Mouse (Mus musculus): ENCODE results near the gene Sptssa.

Gene Sptssa

DNA sequence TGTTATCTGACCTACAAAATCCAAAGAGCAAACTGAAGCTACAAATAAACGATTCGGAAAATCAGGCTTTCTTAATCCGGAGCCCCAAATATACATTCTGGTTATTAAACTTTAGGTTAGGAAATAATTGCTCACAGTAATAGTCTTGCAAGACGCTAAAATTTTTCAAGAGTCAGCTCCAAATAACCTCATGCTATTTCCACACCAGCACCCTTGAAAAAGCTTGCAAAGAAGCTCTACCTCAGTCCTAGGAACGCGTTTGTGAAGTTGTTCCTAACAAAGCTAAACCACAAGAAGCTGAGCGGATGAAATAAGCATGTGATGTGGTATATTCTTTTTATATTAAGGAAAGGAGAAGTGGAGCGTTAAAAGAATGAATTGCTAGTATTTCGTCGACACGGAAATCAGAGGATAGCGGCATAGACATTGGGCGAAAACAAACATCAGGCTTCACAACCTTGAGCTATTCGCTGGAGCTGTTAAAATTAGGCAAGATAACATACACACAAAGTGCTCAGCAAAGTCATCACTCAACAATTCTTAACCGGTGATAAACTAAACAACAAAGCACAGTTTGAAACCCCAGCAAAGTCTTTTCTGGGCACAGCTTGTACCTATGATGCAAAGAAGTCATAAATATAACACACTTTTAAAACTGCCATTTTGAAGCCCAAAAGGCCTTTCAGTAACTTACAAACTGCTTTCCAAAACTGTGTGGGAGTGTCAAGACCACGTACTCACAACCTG is 908 bp downstream of the Sptssa start:
- DNase-seq (ENCODE audit: low spot score) = no peak

DNA sequence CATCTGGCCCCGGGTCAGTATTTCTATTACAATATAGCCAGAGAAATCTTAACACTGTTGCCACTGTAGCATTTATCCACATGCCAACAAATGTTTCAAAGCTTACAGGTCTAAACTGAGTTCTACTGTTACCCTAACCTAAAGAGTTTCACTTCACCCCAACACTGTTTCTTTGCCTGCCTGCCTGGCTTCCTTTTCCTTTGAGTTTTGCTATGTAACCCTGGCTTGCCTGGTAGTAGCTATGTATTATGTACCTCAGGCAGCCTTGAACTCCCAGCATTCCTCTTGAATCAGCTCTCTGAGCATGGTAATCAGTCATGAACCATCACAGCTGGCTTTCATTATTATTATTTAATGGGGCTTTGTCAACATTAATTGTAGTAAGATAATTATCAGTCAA is 1.6 kb downstream of the Sptssa start:
- DNase-seq (ENCODE audit: low spot score) = peak; percentile 35

DNA sequence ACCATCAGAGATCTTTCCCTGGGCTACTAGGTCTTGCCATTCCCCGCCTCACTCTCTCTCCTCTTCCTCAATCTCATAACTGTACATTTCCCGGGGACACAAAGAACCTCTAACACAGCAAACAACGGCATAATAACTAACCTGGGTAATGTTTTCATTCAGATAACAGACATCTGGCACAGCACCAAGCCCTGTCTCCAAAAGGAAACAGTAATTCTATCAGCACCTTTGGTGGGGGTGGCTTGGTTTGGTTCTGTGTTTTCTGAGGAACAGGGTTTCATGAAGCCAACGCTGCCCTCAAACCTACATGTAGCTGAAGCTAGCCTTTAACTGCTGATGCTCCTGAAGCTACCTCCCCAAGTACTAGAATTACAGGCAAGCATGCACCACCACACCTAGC is 2.2 kb downstream of the Sptssa start:
- DNase-seq (ENCODE audit: low spot score) = no peak

DNA sequence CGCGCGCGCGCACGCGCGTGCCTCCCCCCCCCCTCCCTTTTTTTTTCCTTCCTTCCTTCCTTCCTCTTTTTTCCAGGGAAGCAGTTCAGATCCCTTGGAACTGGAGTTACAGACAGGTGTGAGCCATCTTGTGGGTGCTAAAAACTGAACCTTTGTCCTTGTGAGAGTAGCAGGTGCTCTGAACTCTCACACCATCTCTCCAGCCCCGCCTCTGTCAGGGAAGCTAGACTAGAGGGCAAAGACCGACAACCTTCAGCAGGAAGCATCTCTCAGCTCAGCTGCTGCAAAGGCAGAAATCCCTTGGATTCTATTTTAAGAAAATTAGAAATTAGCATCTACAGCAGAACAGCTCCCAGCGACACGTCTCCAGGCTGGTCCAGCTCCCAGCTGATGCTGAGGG is 4.0 kb downstream of the Sptssa start:
- no peak for DNase-seq (ENCODE audit: low spot score)

DNA sequence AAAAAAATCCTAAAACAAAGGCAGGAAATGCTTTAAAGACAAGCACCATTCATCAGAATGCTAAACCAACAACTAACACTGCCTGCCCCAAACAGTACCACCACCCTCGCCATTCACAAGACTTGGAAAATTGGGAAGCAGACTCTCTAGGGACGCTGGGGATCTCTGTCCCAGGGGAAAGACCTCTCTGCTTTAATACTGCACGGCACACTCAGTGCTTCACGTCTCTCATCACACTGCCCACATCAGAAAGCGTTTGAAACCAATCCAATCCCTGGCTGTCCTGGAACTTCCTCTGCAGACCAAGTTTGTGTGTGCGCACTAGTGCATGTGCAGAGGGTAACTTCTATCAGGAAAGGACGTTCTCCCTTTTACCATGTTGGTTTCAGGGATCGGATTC is 4.6 kb downstream of the Sptssa start:
- no peak for DNase-seq (ENCODE audit: low spot score)

DNA sequence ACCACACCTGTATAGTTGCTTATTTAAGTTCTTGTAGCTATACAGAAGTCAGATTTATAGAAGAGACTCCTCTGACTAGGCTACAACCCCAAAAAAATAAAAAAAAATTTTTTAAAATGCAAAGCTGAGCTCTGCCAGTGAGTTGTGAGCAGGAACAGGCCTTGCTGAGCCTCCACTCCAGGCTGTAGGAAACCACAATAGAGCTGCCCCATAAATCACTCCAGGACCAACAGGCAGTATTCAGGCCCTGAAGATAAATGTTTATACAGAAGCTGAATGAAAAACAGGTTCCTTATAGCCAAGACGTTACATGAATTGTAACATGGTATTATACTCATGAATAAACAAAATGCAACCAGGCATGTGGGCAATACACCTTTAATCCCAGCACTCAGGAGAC is 5.2 kb downstream of the Sptssa start:
- DNase-seq (ENCODE audit: low spot score) = no peak

DNA sequence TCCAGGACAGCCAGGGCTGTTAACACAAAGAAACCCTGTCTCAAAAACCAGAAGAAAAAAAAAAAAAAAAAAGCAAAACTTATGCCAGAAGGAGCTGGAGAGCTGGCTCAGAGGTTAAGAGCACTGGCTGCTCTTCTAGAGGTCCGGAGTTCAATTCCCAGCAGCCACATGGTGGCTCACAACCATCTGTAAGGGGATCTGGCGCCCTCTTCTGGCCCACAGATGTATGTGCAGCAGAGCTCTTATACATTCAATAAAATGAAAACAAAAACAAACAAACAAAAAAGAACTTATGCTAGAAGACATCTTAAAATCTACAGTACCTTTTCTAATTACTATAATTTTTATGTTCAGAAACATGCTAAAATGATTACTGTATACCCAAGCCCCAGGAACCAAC is 11.4 kb downstream of the Sptssa start:
- no peak for DNase-seq (ENCODE audit: low spot score)

DNA sequence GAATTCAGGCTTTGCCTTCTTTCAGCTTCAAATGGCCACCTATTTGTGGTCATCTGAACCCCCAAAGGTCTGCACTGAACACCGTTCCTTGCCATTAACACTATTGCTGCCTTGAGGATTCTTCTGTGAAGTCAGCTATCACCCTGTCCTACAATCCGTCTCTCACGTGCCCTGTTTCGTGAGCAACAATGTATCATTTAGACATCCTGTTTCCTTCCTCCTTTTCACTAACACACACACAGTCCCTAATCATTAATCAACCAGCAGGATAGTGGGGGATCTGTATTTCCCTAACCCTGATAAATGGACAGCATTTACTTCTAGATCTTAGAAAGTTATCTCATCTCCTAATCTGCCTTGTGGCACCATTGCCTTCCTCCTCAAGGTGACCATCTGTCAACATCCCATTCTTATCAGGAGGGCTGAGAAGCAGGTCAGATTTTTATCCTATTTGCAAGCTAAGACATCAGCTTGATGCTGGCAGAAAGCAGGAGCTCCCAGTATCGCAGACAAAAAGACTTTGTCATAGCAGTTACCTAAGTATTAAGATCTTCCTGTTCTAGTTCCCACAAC is 13.0 kb downstream of the Sptssa start:
- DNase-seq (ENCODE audit: low spot score) = no peak

DNA sequence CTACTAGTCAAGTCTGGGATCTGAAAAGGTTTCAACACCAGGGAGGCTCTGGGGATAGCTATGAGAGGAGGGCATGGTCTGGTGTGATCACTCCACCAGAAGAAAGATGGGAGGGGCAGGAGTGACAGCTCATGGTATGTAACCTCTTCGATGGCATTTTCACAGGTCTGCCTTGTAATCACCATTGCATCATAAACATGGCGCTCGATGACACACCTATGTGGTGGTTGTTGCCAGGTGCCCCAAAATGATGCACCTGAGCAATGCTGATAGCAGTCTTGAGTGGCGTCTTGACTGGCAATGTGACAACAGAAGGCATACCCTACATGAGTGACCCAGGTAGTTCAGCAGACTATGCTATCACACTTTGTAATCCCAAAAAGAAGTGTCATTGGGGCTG is 15.0 kb downstream of the Sptssa start:
- no peak for DNase-seq (ENCODE audit: low spot score)

DNA sequence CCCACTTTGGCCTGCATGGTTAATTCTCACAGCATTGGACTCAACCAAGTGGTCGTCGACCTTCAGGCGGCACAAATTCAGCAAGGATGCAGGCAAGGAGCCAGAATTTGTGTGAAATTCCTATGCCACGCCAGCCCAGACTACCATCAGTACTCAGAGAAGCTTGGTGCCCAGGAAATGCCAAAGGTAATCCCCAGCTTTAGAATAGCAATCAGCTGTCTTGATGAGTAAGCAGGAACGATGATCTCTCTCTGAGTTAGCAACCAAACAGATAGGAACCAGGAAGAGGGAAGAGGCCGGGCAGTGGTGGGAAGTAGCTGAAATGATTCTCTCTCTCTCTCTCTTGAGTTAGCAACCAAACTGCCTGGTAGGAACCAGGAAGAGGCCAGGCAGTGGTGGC is 16.1 kb downstream of the Sptssa start:
- DNase-seq (ENCODE audit: low spot score) = no peak

DNA sequence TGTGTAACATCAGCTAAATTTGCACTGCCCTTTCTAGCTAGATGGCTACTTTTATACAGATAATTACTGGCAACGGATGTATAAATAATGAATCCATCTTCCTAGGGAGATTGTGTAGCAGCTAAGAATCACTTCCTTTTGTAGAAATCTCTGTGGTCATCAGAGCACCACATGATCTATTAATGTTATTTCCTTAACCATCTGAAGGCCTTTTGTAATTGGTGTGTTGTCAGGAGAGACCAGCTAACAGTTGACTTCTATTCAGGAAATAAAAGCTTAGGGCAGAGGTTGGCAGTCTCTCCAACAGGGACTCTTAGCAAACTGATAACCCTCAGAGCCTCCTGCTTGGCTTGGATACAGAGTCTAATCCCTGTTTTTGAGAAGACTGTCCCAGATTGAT is 19.3 kb downstream of the Sptssa start:
- no peak for DNase-seq (ENCODE audit: low spot score)

DNA sequence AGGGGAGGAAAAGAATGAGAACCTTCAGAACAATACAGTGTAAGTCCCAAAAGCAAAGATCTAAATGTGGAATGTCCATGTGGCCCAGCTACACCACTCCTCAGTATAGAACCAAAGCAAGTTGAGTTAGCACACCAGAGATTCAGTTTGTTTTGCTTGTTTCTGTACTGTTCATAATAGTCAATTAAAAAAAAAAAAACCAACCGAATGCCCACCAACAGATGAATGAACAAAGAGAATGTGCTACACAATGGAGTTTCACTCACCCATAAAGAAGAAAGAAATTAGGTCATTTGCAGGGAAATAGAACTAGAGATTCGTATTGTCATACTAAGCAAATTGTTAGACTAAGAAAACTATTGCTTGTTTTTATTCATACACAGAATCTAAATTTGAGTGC is 24.2 kb downstream of the Sptssa start:
- no peak for DNase-seq (ENCODE audit: low spot score)

DNA sequence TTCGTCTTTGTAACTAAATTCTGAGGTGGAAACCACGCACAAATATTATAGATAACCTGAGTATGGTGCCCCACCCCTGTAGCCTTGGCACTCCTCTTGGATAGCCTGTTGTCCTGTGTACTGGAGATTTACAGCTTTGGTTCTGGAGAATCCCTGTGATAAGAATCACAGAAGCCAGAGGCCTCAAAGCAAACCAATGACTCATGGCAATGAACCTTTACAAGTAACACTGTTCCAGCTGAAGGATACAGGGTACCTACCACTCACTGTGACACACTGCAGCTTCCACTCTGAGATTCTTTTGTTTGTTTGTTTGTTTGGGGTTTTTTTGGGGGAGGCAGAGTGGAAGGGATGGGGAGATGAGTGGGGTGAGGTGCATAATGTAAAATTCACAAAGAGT is 34.4 kb downstream of the Sptssa start:
- DNase-seq (ENCODE audit: low spot score) = no peak

DNA sequence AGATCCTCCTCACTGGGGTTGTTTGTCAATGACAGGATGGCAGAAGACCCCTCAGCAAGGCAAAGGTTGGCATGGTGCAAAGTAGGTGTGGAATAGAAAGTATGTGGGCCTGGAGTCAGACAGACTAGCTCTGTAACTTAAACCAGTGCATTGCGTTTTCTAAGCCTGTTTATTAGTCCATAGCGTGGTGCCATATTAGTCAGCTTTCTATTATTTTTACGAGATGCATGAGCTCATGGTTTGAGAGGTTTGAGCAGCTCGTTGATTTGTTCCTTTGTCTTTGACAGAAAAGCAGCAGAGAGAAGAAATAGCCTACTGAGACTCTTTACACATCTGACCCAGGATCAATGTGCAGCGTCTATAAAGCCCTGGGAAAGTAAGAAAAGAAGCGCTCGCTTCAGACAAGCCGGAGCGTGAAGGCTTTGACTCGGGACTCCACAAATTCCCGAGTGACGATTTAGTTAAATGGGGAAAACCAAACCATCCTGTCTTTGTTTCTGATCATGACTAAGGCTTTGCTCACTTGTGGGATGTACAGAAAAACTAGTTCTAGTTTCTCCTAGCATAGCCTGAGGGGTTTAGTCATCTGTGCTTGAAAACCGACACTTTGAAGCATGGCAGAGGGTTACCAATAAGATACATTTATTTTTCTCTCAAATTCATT is 36.2 kb downstream of the Sptssa start:
- DNase-seq (ENCODE audit: low spot score) = no peak

DNA sequence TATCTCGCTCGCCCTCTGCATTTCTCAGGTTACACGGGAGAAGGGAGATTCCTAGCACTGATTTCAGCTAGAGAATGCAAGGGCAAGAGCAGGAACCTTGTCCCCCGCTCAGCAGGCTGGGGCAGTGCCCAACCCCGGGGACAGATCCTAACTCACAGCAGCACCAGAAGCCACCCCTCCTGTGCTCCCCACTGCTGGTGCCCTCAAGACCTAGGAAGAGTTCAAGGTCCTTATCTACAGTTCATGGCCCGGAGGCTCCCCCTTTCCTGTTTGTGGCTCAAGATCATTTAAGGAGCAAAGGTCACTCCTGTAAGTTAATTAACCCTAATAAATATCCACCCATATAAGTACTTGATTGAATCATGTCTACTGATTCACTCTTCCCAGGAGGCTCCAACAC is 47.4 kb downstream of the Sptssa start:
- no peak for DNase-seq (ENCODE audit: low spot score)

DNA sequence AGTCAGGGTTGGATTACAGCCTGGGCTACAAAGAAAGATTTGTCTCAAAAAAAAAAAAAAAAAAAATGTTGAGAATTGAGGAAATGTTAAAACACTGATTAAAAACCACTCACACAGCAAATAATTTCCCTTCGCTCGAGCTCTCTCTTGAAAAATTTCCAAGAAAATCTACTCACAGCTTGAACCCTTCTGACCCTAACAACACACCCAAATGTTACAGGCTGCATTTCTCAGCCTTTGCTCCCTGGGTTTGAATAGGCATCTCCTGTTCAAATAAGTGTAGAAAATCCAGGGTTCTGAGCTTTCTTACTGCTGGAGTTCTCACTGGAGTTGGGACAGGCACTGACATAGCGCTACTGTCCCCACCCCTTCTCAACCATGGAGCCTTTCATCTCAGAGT is 51.2 kb downstream of the Sptssa start:
- no peak for DNase-seq (ENCODE audit: low spot score)

DNA sequence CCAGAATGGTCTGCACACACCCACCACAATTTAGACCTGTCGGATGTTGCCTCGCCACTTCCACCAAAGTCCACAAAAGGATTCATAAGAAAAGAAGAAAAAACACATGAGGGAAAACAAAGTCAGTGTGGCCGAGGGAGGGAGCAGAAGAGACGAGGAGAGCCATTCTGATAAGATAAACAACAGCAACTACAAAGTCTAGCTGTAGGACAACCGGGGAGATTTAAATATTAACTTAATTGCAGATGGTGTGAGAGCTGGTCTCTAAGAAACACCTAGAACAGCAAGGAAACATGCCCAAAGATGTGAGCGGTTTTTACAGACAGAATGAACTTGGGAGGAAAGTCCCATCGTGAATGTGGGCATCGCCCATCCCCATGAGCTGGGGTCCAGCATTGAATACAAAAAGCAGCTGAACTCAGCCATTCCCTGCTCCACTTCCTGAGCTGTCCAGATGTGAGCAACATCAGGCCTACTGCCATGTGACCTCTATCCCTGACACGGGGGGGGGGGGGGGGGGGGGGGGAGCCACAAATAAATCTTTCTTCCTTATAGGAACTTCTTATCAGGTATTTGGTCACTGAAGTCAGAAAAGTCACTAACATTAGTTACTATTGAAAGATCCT is 52.7 kb downstream of the Sptssa start:
- DNase-seq (ENCODE audit: low spot score) = no peak

DNA sequence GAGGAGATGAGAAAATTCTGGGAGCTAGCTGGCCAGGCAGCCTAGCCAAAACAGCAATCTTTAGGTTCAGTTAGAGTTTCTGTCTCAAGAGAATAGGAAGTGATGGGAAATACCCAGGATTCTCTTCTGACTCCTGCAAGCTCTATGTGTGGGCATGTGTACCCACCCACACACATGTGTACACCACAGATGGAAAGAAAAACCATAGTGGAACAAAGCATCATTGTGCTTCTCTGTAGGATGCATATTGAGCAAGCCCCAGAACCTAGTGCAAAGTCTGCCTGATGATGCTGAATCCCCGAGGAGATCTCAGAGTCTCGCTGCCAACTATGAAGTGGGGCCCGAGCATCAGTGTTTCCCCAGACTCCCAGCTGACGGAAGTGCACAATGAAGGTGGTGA is 55.9 kb downstream of the Sptssa start:
- DNase-seq (ENCODE audit: low spot score) = no peak

DNA sequence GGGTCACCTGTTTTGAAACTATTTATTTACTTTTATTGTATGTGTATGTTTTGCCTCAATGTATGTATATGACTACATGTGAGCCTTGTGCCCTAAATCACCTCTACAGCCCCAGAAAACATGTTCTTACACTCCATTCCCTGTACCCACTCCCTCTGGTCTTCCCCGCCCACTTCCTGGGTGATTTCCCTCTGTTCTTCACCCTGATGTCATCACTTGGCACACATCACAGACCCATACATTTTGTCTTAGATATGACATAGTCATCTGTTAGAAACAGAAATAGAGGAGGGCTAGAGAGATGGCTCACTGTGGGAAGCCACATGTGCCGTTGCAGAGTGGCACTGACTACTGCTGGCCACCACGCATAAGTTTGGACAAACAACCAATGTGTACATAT is 58.0 kb downstream of the Sptssa start:
- no peak for DNase-seq (ENCODE audit: low spot score)

DNA sequence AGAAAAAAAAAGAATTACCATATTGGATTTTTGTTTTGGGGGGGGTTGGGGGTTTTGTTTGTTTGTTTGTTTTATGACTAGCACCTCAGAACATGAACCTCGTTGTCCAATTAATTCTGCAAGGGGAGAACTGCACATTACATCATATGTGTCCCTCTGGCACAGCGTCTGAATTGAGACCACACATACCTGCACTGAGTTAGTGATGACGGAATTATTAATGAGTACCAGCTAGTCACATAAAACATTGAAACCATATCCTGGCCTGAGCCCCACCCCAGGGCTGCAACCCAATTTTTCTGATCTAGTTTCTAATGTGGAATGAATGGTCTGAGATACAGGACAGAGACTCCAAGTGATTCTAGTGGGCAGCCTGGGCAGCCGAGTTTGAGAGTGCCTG is 59.7 kb downstream of the Sptssa start:
- no peak for DNase-seq (ENCODE audit: low spot score)
